Mouse (Mus musculus): ENCODE measurements at regions not wholly inside any gene's neighbourhood (a gene's known extent, or its start where the extent isn't known, plus 50 kb on each side); places are given as distances from the start of the nearest gene placed in this dataset.
A peak's percentile ranks its signal among the peaks of the same experiment; 100 is the strongest.

DNA sequence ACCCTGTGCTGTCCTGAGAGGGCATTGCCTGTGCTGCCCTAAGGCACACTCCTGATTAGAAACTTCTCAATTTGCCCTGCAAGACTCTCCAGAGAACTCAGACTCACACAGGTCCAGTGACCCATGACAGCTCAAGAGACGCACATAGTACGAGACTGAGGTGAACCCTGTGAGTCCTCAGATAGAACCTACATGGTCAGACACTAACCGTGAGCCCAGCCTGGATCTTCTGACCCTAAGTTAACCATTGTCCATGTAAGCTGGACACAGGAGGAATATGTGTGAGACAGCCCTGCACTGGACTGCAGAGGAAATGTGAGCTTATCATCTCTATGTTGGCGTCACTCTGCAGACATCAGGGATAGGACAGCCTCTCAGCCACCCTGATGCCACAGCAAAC is 91.4 kb upstream of the Selenok start:
- no peak overlapping the region for H3K4me2 ChIP-seq (replicated peaks)
- 87% methylated on average over 4 of the region's 4 CpGs for WGBS
- H3K4me1 ChIP-seq, result peaks cover 11% of the 10 kb centered on the region
- no peak overlapping the region for H3K4me3 ChIP-seq (replicated peaks)
- no peaks in the 10 kb centered on the region for H3K9me3 ChIP-seq (replicated peaks)
- H3K9ac ChIP-seq, result no peak overlapping the region
- H3K36me3 ChIP-seq, result no peaks in the 10 kb centered on the region
- ATAC-seq (ENCODE audit: insufficient number of reproducible peaks, low FRiP score, low TSS enrichment, low read depth), result no peak
- H3K27me3 ChIP-seq, result no peaks in the 10 kb centered on the region
- no peak overlapping the region for H3K27ac ChIP-seq (replicated peaks)

DNA sequence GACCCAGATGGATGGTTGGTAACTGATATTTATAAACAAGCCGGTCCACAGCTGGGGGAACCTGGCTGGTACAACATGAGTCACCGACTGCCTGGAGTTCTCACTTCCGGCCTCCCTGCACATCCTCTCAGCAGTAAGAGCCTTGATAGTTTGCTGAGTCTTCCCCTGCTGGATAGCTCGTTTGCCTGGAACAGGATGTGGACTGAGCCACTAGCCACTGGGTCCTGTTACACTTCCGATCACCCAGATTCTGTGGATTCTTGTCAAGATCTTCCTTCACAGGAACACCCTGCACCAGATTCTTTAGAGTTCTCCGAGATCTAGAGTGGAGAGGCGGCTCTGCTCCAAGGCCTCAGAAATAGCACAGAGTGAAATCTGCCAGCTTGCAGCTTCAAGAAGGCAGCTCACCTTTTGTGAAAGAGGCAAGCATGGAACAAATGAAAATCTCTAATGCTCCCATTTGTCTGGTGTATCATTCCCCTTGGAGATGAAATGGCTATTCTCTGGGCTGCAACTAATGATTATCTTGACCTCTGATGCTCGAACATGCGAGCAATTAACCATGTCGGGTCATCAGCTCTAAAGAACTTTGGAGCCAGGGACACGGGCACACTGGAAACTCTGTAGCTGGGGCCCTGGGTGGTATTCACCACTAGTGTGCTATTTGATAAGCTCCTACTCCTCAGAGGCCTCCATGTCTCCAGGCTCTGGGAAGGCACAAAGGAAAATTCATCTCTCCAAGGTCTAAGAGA is 90.3 kb upstream of the Selenok start:
- 46% methylated on average over 11 of the region's 11 CpGs for WGBS
- no peak for ATAC-seq (ENCODE audit: insufficient number of reproducible peaks, low FRiP score, low TSS enrichment, low read depth)
- peak overlapping the region; percentile 55 for H3K27ac ChIP-seq (replicated peaks)

DNA sequence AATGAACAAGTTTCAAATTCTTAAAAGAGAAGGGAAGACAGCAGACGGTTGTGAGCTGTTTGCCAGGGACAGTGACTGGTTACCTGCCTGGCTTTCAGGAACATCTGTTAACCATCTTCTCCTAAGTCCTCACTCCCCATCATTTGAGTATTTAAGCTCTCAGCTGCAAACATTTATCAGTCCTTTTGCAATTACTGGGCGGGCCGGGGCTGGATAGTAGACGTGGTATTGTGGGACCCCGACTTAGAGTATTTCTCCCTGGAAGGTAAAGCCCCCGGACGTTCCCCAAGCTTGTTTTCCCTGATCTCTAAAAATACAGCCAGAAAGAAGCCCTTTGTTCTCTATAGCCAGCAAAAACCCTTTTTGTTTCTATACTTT is 89.7 kb upstream of the Selenok start:
- H3K9ac ChIP-seq, result no peak overlapping the region
- WGBS, result 49% methylated on average over 7 of the region's 7 CpGs
- H3K9me3 ChIP-seq (replicated peaks), result no peaks in the 10 kb centered on the region
- H3K4me2 ChIP-seq (replicated peaks), result no peak overlapping the region
- H3K4me3 ChIP-seq (replicated peaks), result no peak overlapping the region
- no peaks in the 10 kb centered on the region for H3K36me3 ChIP-seq
- no peak overlapping the region for H3K27ac ChIP-seq (replicated peaks)
- H3K27me3 ChIP-seq, result no peaks in the 10 kb centered on the region
- peaks cover 22% of the 10 kb centered on the region for H3K4me1 ChIP-seq
- ATAC-seq (ENCODE audit: insufficient number of reproducible peaks, low FRiP score, low TSS enrichment, low read depth), result no peak

More for the DNA sequence above, 90.3 kb upstream of the Selenok start:
- H3K4me3 ChIP-seq (replicated peaks), result no peak overlapping the region
- no peak overlapping the region for H3K9ac ChIP-seq
- peaks cover 18% of the 10 kb centered on the region for H3K4me1 ChIP-seq
- H3K36me3 ChIP-seq, result no peaks in the 10 kb centered on the region
- no peaks in the 10 kb centered on the region for H3K27me3 ChIP-seq
- no peak overlapping the region for H3K4me2 ChIP-seq (replicated peaks)
- no peaks in the 10 kb centered on the region for H3K9me3 ChIP-seq (replicated peaks)

DNA sequence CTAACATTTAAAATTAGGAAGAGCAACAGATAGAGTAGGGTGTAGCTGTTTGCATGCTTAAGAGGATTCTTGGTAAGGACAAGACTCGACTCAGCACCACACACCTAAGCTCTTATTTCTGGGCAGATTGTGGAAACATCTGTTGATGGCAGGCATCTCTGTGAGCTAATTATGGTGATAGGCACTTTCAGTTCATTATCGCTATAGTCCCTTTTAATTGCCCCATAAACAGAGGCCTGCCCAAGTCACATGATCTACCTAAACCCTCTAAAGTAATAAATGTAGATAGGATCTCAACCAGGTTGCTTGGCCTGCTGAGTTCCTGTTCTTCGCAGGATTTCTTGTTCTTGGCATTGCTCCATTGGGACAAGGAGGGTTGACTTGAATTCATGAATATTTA is 88.8 kb upstream of the Selenok start:
- Histone ChIP-seq H3K27ac (replicated peaks) (no peak overlapping the region), H3K9me3 (replicated peaks) (no peaks in the 10 kb centered on the region), H3K4me3 (replicated peaks) (no peak overlapping the region), H3K4me2 (replicated peaks) (no peak overlapping the region), H3K4me1 (peaks cover 22% of the 10 kb centered on the region), H3K9ac (no peak overlapping the region), H3K27me3 (no peaks in the 10 kb centered on the region), H3K36me3 (no peaks in the 10 kb centered on the region)
- WGBS, result 76% methylated on average over 3 of the region's 3 CpGs
- no peak for ATAC-seq (ENCODE audit: insufficient number of reproducible peaks, low FRiP score, low TSS enrichment, low read depth)

DNA sequence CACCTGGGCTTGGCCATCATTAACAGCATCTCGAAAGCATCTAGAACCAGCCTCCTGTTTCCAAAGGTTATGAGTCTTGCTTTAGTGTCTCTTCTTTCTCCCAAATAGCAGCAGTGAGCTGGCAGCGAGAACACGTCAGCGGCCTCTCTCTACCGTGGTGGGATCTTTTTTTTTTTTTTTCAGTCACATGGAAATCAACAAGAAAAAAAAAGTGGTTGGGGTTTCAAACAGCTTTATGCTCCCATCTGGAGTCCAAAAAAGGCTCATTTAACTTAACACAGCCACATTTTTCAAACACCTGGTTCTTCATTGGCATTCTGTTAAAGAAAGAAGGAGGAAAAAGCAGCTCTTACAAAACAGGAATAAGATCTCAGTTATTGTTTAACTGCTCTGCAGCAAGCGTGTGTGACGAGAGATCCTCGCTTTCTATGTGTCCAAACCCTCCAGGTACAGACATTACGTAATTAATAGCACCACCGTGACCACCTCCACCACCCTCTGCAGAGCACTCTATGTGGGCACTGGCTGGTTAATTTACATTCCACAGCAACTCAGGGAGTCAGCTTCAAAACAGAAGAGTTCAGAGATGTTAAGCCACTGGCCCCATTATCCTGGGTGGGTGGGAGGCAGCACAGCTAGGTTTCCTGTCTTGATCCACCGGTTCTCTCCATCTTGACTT is 85.3 kb upstream of the Selenok start:
- Histone ChIP-seq H3K9ac (no peak overlapping the region), H3K27me3 (no peaks in the 10 kb centered on the region), H3K36me3 (no peaks in the 10 kb centered on the region), H3K4me3 (replicated peaks) (no peak overlapping the region), H3K4me1 (peaks cover 15% of the 10 kb centered on the region), H3K27ac (replicated peaks) (peak overlapping the region; percentile 70), H3K9me3 (replicated peaks) (no peaks in the 10 kb centered on the region), H3K4me2 (replicated peaks) (no peak overlapping the region)
- no peak for ATAC-seq (ENCODE audit: insufficient number of reproducible peaks, low FRiP score, low TSS enrichment, low read depth)
- 43% methylated on average over 11 of the region's 11 CpGs for WGBS

DNA sequence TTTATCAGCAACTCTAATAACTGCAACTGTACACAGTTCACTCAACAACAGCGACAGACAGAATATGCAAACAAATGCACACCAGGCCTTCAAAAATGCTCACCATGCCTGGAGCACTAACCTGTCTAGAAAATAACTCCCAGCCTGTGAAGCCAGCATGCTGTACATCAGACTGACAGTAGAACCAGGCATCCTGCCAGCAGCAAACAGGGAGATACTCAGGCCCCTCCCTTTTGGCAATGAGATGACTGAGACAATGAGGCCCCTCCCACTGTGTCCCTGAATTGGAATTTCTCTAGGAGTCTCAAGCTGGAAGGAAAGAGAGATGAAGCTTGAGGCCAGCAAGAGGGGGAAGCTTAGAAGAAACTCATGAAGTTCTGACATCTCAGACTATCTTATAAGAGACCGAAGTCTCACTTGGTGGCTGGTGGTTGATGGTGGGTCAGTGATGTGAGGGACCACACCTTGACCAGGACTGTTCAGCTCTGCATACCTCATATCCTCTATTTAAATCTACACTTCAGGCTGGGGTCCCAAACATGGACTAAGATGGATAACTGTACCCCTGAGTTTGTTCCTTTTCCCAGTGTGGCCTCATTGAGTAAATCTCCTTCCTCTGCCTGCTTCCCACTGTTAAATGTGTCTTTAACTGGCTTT is 72.6 kb upstream of the Selenok start:
- Histone ChIP-seq H3K36me3 (no peaks in the 10 kb centered on the region), H3K9me3 (replicated peaks) (no peaks in the 10 kb centered on the region), H3K4me2 (replicated peaks) (no peak overlapping the region), H3K9ac (no peak overlapping the region), H3K4me3 (replicated peaks) (no peak overlapping the region), H3K4me1 (peaks cover 19% of the 10 kb centered on the region), H3K27ac (replicated peaks) (no peak overlapping the region; the same call in 1 of the 2 replicates), H3K27me3 (no peaks in the 10 kb centered on the region)
- 53% methylated on average over 2 of the region's 2 CpGs for WGBS
- ATAC-seq (ENCODE audit: insufficient number of reproducible peaks, low FRiP score, low TSS enrichment, low read depth), result peak; percentile 65; the same call in 1 of the 2 replicates

DNA sequence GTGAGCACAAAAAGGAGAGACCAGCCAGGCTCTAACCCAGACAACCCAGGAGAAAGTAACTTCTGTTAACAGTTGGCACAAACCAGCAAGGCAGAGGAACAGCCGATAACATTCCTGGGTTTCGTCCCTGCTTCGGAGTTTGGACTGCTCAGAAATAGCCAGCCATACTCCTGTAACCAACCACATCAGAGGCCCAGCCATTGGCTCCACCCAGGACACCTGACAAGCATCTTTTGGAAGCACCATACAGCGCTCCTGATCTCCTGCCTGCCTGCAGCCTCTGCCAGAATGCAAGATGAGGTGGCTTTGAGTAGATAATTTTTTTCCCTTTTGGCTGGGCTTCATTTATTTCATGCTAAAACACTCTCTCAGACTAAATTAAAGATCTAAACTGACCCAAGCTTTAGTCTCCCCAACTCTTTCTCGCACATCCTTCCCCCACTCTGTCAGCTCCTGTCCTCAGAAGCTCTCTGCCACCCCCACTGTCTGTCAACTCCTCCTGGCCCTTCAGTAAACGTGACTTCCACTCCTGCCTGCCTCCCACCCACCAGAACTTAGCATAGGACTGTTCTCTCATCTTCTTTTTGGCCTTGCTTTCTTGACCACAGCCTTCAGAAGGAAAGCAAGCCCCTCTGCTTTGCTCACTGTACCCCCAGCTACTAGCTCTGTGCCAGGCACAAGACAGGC is 72.0 kb upstream of the Selenok start:
- no peak overlapping the region; the same call in 1 of the 2 replicates for H3K27ac ChIP-seq (replicated peaks)
- 66% methylated on average over 6 of the region's 6 CpGs for WGBS

DNA sequence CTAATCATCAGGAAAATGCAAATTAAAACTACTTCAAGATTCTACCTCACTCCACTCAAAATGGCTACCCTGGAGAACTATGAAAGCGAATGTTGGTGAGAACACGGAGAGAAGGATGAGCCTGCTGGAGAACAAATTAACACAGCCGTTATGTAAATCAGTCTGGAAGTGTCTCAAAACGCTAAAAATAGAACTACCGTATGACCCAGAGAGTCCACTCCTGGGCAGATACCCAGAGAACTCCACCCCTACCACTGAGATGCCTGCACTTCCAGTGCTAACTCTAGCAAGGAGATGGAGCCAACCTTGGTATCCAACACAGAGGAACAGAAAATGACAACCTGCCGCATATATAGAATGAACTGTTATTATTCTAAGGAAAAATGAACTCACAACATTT is 67.2 kb upstream of the Selenok start:
- Histone ChIP-seq H3K4me3 (replicated peaks) (no peak overlapping the region), H3K27ac (replicated peaks) (no peak overlapping the region), H3K4me1 (peaks cover 5% of the 10 kb centered on the region), H3K9me3 (replicated peaks) (no peaks in the 10 kb centered on the region), H3K4me2 (replicated peaks) (no peak overlapping the region), H3K9ac (no peak overlapping the region), H3K27me3 (no peaks in the 10 kb centered on the region), H3K36me3 (no peaks in the 10 kb centered on the region)
- ATAC-seq (ENCODE audit: insufficient number of reproducible peaks, low FRiP score, low TSS enrichment, low read depth), result no peak
- 80% methylated on average over 6 of the region's 6 CpGs for WGBS

More for the DNA sequence above, 72.0 kb upstream of the Selenok start:
- H3K36me3 ChIP-seq, result no peaks in the 10 kb centered on the region
- no peak overlapping the region for H3K4me3 ChIP-seq (replicated peaks)
- peaks cover 19% of the 10 kb centered on the region for H3K4me1 ChIP-seq
- no peaks in the 10 kb centered on the region for H3K27me3 ChIP-seq
- ATAC-seq (ENCODE audit: insufficient number of reproducible peaks, low FRiP score, low TSS enrichment, low read depth), result no peak
- no peak overlapping the region for H3K9ac ChIP-seq
- H3K4me2 ChIP-seq (replicated peaks), result no peak overlapping the region
- no peaks in the 10 kb centered on the region for H3K9me3 ChIP-seq (replicated peaks)

DNA sequence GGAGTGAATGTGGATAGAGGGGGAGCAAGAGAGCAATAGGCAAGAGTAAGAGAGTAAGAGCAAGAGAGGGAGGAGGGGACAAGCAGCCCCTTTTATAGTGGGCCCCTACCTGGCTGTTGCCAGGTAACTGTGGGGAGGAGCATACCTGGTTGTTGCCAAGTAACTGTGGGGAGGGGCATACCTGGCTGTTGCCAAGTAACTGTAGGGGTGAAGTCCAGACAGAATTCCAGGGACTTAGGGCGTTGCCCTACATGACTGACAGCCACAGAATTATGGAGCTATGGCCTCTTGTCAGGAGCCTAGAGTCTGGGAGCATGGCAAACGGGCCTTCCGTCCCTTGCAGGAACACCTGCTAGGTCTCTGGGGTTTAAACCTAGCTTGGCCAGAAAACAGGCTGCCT is 64.5 kb upstream of the Selenok start:
- H3K36me3 ChIP-seq, result no peaks in the 10 kb centered on the region
- H3K4me1 ChIP-seq, result no peaks in the 10 kb centered on the region
- H3K27ac ChIP-seq (replicated peaks), result no peak overlapping the region
- ATAC-seq (ENCODE audit: insufficient number of reproducible peaks, low FRiP score, low TSS enrichment, low read depth), result no peak
- WGBS, result 62% methylated on average over 3 of the region's 3 CpGs
- H3K9ac ChIP-seq, result no peak overlapping the region
- H3K4me2 ChIP-seq (replicated peaks), result no peak overlapping the region
- H3K4me3 ChIP-seq (replicated peaks), result no peak overlapping the region
- H3K27me3 ChIP-seq, result no peaks in the 10 kb centered on the region
- no peaks in the 10 kb centered on the region for H3K9me3 ChIP-seq (replicated peaks)

DNA sequence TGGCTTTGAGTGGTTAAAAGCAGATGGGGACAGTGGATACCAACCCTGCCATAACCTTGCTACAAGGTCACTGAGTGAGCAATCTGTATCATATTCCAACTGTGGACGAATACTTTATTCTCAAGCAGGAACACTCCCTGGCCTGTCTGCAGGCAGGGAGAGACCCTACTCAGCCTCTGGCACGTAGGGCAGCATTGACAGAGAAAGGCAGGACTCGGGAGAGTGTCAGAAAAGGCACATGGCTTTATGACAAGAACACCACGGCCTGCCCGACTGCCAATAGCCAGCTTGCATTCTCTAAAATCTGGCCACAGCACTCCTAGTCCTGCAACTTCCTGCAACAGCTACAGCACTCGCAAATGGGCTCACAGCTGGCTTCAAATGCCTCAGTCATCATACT is 63.3 kb upstream of the Selenok start:
- 72% methylated on average over 6 of the region's 6 CpGs for WGBS
- Histone ChIP-seq H3K4me2 (replicated peaks) (no peak overlapping the region), H3K4me1 (no peaks in the 10 kb centered on the region), H3K27me3 (no peaks in the 10 kb centered on the region), H3K27ac (replicated peaks) (no peak overlapping the region), H3K9me3 (replicated peaks) (no peaks in the 10 kb centered on the region), H3K36me3 (no peaks in the 10 kb centered on the region), H3K9ac (no peak overlapping the region), H3K4me3 (replicated peaks) (no peak overlapping the region)
- no peak for ATAC-seq (ENCODE audit: insufficient number of reproducible peaks, low FRiP score, low TSS enrichment, low read depth)

DNA sequence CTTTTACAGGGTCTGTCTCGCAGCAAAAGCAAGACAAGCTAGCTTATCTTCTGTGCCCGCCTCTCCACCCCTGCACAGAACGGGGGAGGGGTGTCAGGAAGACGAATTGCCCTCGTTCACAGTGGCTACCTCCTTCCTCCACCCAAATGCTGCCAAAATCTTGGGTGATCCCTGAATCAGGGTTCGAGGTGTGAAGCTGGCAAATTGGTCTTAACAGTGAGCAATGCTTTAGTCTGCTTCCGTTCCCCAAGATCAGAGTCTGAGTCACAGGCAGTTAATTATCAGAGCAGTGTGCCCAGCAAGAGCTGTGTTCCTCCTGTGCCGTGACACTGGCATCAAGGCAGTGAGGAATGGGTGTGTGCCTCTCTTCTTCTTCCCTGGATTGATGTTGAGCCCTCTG is 58.4 kb upstream of the Selenok start:
- Histone ChIP-seq H3K27me3 (no peaks in the 10 kb centered on the region), H3K4me2 (replicated peaks) (no peak overlapping the region), H3K4me1 (no peaks in the 10 kb centered on the region), H3K9me3 (replicated peaks) (no peaks in the 10 kb centered on the region), H3K27ac (replicated peaks) (no peak overlapping the region), H3K4me3 (replicated peaks) (no peak overlapping the region), H3K9ac (no peak overlapping the region), H3K36me3 (no peaks in the 10 kb centered on the region)
- WGBS, result 54% methylated on average over 8 of the region's 8 CpGs
- no peak for ATAC-seq (ENCODE audit: insufficient number of reproducible peaks, low FRiP score, low TSS enrichment, low read depth)

Data from embryonic facial prominence, embryonic 15.5 days (tissue).